Mouse (Mus musculus): Measurements from ENCODE around the gene Olfr93. TPM values are rescaled to one million over a fixed set of nuclear protein-coding genes. Genes with fewer than 3 reads are reported as not detected.

Olfr93 gene
- polyA plus RNA-seq, 1 experiment: not detected

Other genes with a start within 250 kb of the Olfr93 start
- gene Rnf39, start 218.6 kb downstream of the Olfr93 start, polyA plus RNA-seq (2012; ENCODE audit: insufficient read depth, insufficient read length, missing spikeins): not detected in 2 replicates
- 55.7 and 69.7 TPM in 2 replicates for gene Ppp1r11, start 209.8 kb downstream of the Olfr93 start, polyA plus RNA-seq (2012; ENCODE audit: insufficient read depth, insufficient read length, missing spikeins)
- gene Znrd1, start 202.9 kb downstream of the Olfr93 start, polyA plus RNA-seq (2012; ENCODE audit: insufficient read depth, insufficient read length, missing spikeins): 32.3 and 39.8 TPM in 2 replicates
- 28.6 and 29.2 TPM in 2 replicates for gene Znrd1as, start 202.9 kb downstream of the Olfr93 start, polyA plus RNA-seq (2012; ENCODE audit: insufficient read depth, insufficient read length, missing spikeins)
- gene 2410137M14Rik, start 180.3 kb downstream of the Olfr93 start, polyA plus RNA-seq (2012; ENCODE audit: insufficient read depth, insufficient read length, missing spikeins): not detected in 2 replicates
- gene H2-M5, start 172.0 kb downstream of the Olfr93 start, polyA plus RNA-seq (2012; ENCODE audit: insufficient read depth, insufficient read length, missing spikeins): 0.63 TPM in 1 of 2 replicates, not detected in the other
- not detected in 2 replicates for gene Zfp57, start 160.3 kb downstream of the Olfr93 start, polyA plus RNA-seq (2012; ENCODE audit: insufficient read depth, insufficient read length, missing spikeins)
- gene Mog, start 138.1 kb downstream of the Olfr93 start, polyA plus RNA-seq (2012; ENCODE audit: insufficient read depth, insufficient read length, missing spikeins): not detected in 2 replicates
- gene Gabbr1, start 115.5 kb downstream of the Olfr93 start, polyA plus RNA-seq (2012; ENCODE audit: insufficient read depth, insufficient read length, missing spikeins): 3.8 and 4.5 TPM in 2 replicates
- gene Olfr90, start 73.0 kb downstream of the Olfr93 start, polyA plus RNA-seq (2012; ENCODE audit: insufficient read depth, insufficient read length, missing spikeins): not detected in 2 replicates
- not detected in 2 replicates for gene Olfr91, start 63.2 kb downstream of the Olfr93 start, polyA plus RNA-seq (2012; ENCODE audit: insufficient read depth, insufficient read length, missing spikeins)
- gene Olfr92, start 41.4 kb downstream of the Olfr93 start, polyA plus RNA-seq (2012; ENCODE audit: insufficient read depth, insufficient read length, missing spikeins): not detected in 2 replicates
- 2.6 and 2.9 TPM in 2 replicates for gene Ubd, start 32.4 kb upstream of the Olfr93 start, polyA plus RNA-seq (2012; ENCODE audit: insufficient read depth, insufficient read length, missing spikeins)
- gene Olfr94, start 39.5 kb upstream of the Olfr93 start, polyA plus RNA-seq (2012; ENCODE audit: insufficient read depth, insufficient read length, missing spikeins): not detected in 2 replicates
- gene Olfr95, start 51.6 kb upstream of the Olfr93 start, polyA plus RNA-seq (2012; ENCODE audit: insufficient read depth, insufficient read length, missing spikeins): not detected in 2 replicates
- not detected in 2 replicates for gene Olfr96, start 58.7 kb upstream of the Olfr93 start, polyA plus RNA-seq (2012; ENCODE audit: insufficient read depth, insufficient read length, missing spikeins)
- not detected in 2 replicates for gene Olfr97, start 75.8 kb upstream of the Olfr93 start, polyA plus RNA-seq (2012; ENCODE audit: insufficient read depth, insufficient read length, missing spikeins)
- not detected in 2 replicates for gene Olfr98, start 102.3 kb upstream of the Olfr93 start, polyA plus RNA-seq (2012; ENCODE audit: insufficient read depth, insufficient read length, missing spikeins)
- 2.2 and 4.9 TPM in 2 replicates for gene H2-M3, start 108.7 kb upstream of the Olfr93 start, polyA plus RNA-seq (2012; ENCODE audit: insufficient read depth, insufficient read length, missing spikeins)
- not detected in 2 replicates for gene Olfr99, start 122.0 kb upstream of the Olfr93 start, polyA plus RNA-seq (2012; ENCODE audit: insufficient read depth, insufficient read length, missing spikeins)
- gene Olfr101, start 142.8 kb upstream of the Olfr93 start, polyA plus RNA-seq (2012; ENCODE audit: insufficient read depth, insufficient read length, missing spikeins): not detected in 2 replicates
- gene Olfr102, start 155.6 kb upstream of the Olfr93 start, polyA plus RNA-seq (2012; ENCODE audit: insufficient read depth, insufficient read length, missing spikeins): not detected in 2 replicates
- gene Olfr103, start 178.2 kb upstream of the Olfr93 start, polyA plus RNA-seq (2012; ENCODE audit: insufficient read depth, insufficient read length, missing spikeins): not detected in 2 replicates
- not detected in 2 replicates for gene Olfr104-ps, start 198.1 kb upstream of the Olfr93 start, polyA plus RNA-seq (2012; ENCODE audit: insufficient read depth, insufficient read length, missing spikeins)
- gene Olfr105-ps, start 217.5 kb upstream of the Olfr93 start, polyA plus RNA-seq (2012; ENCODE audit: insufficient read depth, insufficient read length, missing spikeins): not detected in 2 replicates
- gene Olfr106-ps, start 228.9 kb upstream of the Olfr93 start, polyA plus RNA-seq (2012; ENCODE audit: insufficient read depth, insufficient read length, missing spikeins): not detected in 2 replicates
- gene Olfr107, start 237.7 kb upstream of the Olfr93 start, polyA plus RNA-seq (2012; ENCODE audit: insufficient read depth, insufficient read length, missing spikeins): not detected in 2 replicates

Measured in brown adipose tissue, adult 24 weeks (tissue).